8 mouse cellular contexts compared by ENCODE assay signal in genomic region chr4:127024240-127024639, GRCm38 (mm10). TPM values are rescaled to one million over a fixed set of nuclear protein-coding genes. Genes with fewer than 3 reads are reported as not detected.
DNase-seq lines count a peak whose midpoint lies in the region; ATAC-seq and TF ChIP-seq lines count a peak whose summit lies in the region.
"Had no signal": no experiment of that assay in that cellular context is flagged by ENCODE, and none has a peak within 500 bp of the region (broad histone marks: within the 10 kb centered on the region; RNA-seq: fewer than 3 reads in every experiment).

No protein-coding gene starts in this region.

- no peak for TF ChIP-seq CTCF in liver, embryonic 14.5 days (IDR thresholded peaks at IDR 0.05; ENCODE audit: low read depth)

- 77% methylated on average over 1 of the region's 1 CpGs for WGBS in neural tube, embryonic 11.5 days
- 68% methylated on average over 1 of the region's 1 CpGs for WGBS in forebrain, embryonic 15.5 days
- 61% methylated on average over 1 of the region's 1 CpGs for WGBS in liver, embryonic 14.5 days (ENCODE audit: insufficient replicate concordance)

- H3K9me3 ChIP-seq in neural tube, embryonic 11.5 days (ENCODE audit: control insufficient read depth, low read length), result no peaks in the 10 kb centered on the region
- H3K9me3 ChIP-seq in forebrain, embryonic 15.5 days, result no peaks in the 10 kb centered on the region
- H3K9me3 ChIP-seq in liver, embryonic 14.5 days (ENCODE audit: control insufficient read depth, low read length), result no peaks in the 10 kb centered on the region

- H3K4me3 ChIP-seq in neural tube, embryonic 11.5 days (ENCODE audit: low read depth, low read length), result peak overlapping the region; percentile 100
- peak overlapping the region; percentile 86 for H3K4me3 ChIP-seq in forebrain, embryonic 15.5 days
- H3K4me3 ChIP-seq in liver, embryonic 14.5 days (ENCODE audit: insufficient read depth in 1 of 2, low read depth in 2 of 2, low read length in 2 of 2), result peak overlapping the region; percentile 83 to 94

- H3K27me3 ChIP-seq in neural tube, embryonic 11.5 days (ENCODE audit: control insufficient read depth, insufficient read depth, low read length), result no peaks in the 10 kb centered on the region
- H3K27me3 ChIP-seq in forebrain, embryonic 15.5 days, result no peaks in the 10 kb centered on the region
- no peaks in the 10 kb centered on the region for H3K27me3 ChIP-seq in liver, embryonic 14.5 days (ENCODE audit: control insufficient read depth, insufficient read depth, low read length)

- no peak for DNase-seq in neural tube, embryonic 11.5 days (ENCODE audit: low spot score)
- DNase-seq in neural tube, embryonic 10.5 days (ENCODE audit: extremely low spot score, low spot score), result no peak
- DNase-seq in liver, embryonic 14.5 days (ENCODE audit: low read depth in 3 of 3, low spot score in 3 of 3), result no peak
- DNase-seq in layer of hippocampus, adult 8-10 months (ENCODE audit: low spot score in 2 of 2), result no peak
- no peak for DNase-seq in adrenal gland, postnatal 36 days
- DNase-seq: adrenal gland, postnatal 25 days had no signal

- no peak for ATAC-seq in neural tube, embryonic 11.5 days (ENCODE audit: insufficient read depth, low FRiP score, low TSS enrichment)
- no peak for ATAC-seq in forebrain, embryonic 15.5 days (replicated peaks)
- no peak for ATAC-seq in liver, embryonic 14.5 days (ENCODE audit: insufficient read depth)
- no peak for ATAC-seq in CD4-positive, CD25-positive, alpha-beta regulatory T cell, adult 4 months

- H3K4me2 ChIP-seq in neural tube, embryonic 11.5 days (ENCODE audit: low read depth), result peak overlapping the region; percentile 84
- peak overlapping the region; percentile 98 for H3K4me2 ChIP-seq in forebrain, embryonic 15.5 days (replicated peaks)
- peak overlapping the region; percentile 98 for H3K4me2 ChIP-seq in liver, embryonic 14.5 days (ENCODE audit: low read depth)

- TF ChIP-seq EP300 in liver, embryonic 14.5 days (IDR thresholded peaks at IDR 0.05; ENCODE audit: low read depth), result no peak

- no peak overlapping the region for H3K27ac ChIP-seq in neural tube, embryonic 11.5 days (ENCODE audit: low read depth, low read length)
- no peak overlapping the region for H3K27ac ChIP-seq in forebrain, embryonic 15.5 days (replicated peaks)
- H3K27ac ChIP-seq in liver, embryonic 14.5 days, result no peak overlapping the region

- peaks cover 15% of the 10 kb centered on the region for H3K36me3 ChIP-seq in neural tube, embryonic 11.5 days (ENCODE audit: control insufficient read depth, insufficient read depth, low read length)
- peaks cover 47% of the 10 kb centered on the region for H3K36me3 ChIP-seq in forebrain, embryonic 15.5 days
- H3K36me3 ChIP-seq in liver, embryonic 14.5 days (replicated peaks; ENCODE audit: control insufficient read depth, insufficient read depth, low read depth), result peaks cover 66% of the 10 kb centered on the region

- H3K4me1 ChIP-seq in neural tube, embryonic 11.5 days (ENCODE audit: control insufficient read depth, insufficient read depth, low read length), result peaks cover 13% of the 10 kb centered on the region
- peaks cover 54% of the 10 kb centered on the region for H3K4me1 ChIP-seq in forebrain, embryonic 15.5 days
- peaks cover 11 to 23% of the 10 kb centered on the region in 2 experiments for H3K4me1 ChIP-seq in liver, embryonic 14.5 days (replicated peaks; ENCODE audit: control insufficient read depth in 2 of 2, insufficient read depth in 2 of 2, low read length in 1 of 2)

- H3K9ac ChIP-seq in neural tube, embryonic 11.5 days (ENCODE audit: low read length), result no peak overlapping the region
- H3K9ac ChIP-seq in forebrain, embryonic 15.5 days (replicated peaks), result peak overlapping the region; percentile 98
- peak overlapping the region; percentile 97 for H3K9ac ChIP-seq in liver, embryonic 14.5 days (replicated peaks)

RNA-seq across cellular contexts. Expression of gene Sfpq, which starts 3.1 kb away (rescaled TPM):
- polyA plus RNA-seq in neural tube, embryonic 11.5 days (2014; fragmentation: Nextera tagmentation; extraction: Ambion mirVana), result 155 and 163 TPM in 2 replicates
- 98.9 and 102 TPM in 2 replicates for polyA plus RNA-seq in forebrain, embryonic 15.5 days (2015; fragmentation: Nextera tagmentation; extraction: Ambion mirVana)
- polyA plus RNA-seq in liver, embryonic 14.5 days (2012; rRNA removed), result 36.8 and 89.3 TPM in 2 replicates
- polyA plus RNA-seq in liver, embryonic 14.5 days (2014; fragmentation: Nextera tagmentation; extraction: Ambion mirVana), result 34.6 and 35.5 TPM in 2 replicates
- 10 to 100 TPM; 44.0 to 61.2 TPM for polyA plus RNA-seq in CD4-positive, CD25-positive, alpha-beta regulatory T cell, adult 4 months (2017; shearing (Covaris generic))
- 100 to 1,000 TPM; 208 to 316 (median 265) TPM for total RNA-seq in layer of hippocampus, adult 8-10 months (2022)
- 100 to 1,000 TPM; 145 to 225 TPM for total RNA-seq in adrenal gland, postnatal 36 days (2021)

RNA-seq across cellular contexts. Expression of gene Zmym1, which starts 36.7 kb away (rescaled TPM):
- polyA plus RNA-seq in neural tube, embryonic 11.5 days (2014; fragmentation: Nextera tagmentation; extraction: Ambion mirVana), result 33.5 and 37.9 TPM in 2 replicates
- polyA plus RNA-seq in forebrain, embryonic 15.5 days (2015; fragmentation: Nextera tagmentation; extraction: Ambion mirVana), result 28.3 and 31.3 TPM in 2 replicates
- polyA plus RNA-seq in liver, embryonic 14.5 days (2012; rRNA removed), result 2.0 and 4.0 TPM in 2 replicates
- 9.8 and 10.2 TPM in 2 replicates for polyA plus RNA-seq in liver, embryonic 14.5 days (2014; fragmentation: Nextera tagmentation; extraction: Ambion mirVana)
- polyA plus RNA-seq in CD4-positive, CD25-positive, alpha-beta regulatory T cell, adult 4 months (2017; shearing (Covaris generic)), result 10 to 100 TPM; 22.1 to 25.8 TPM
- total RNA-seq in layer of hippocampus, adult 8-10 months (2022), result 10 to 100 TPM; 10.6 to 20.5 (median 14.6) TPM
- 1 to 10 TPM; 7.7 to 7.8 TPM for total RNA-seq in adrenal gland, postnatal 36 days (2021)

RNA-seq across cellular contexts. Expression of gene Zmym6, which starts 52.9 kb away (rescaled TPM):
- 28.3 and 30.0 TPM in 2 replicates for polyA plus RNA-seq in neural tube, embryonic 11.5 days (2014; fragmentation: Nextera tagmentation; extraction: Ambion mirVana)
- 32.6 and 35.0 TPM in 2 replicates for polyA plus RNA-seq in forebrain, embryonic 15.5 days (2015; fragmentation: Nextera tagmentation; extraction: Ambion mirVana)
- 3.1 and 3.7 TPM in 2 replicates for polyA plus RNA-seq in liver, embryonic 14.5 days (2012; rRNA removed)
- polyA plus RNA-seq in liver, embryonic 14.5 days (2014; fragmentation: Nextera tagmentation; extraction: Ambion mirVana), result 1.9 TPM in 2 replicates
- polyA plus RNA-seq in CD4-positive, CD25-positive, alpha-beta regulatory T cell, adult 4 months (2017; shearing (Covaris generic)), result 10 to 100 TPM; 19.2 to 27.9 TPM
- total RNA-seq in layer of hippocampus, adult 8-10 months (2022), result 10 to 100 TPM; 36.7 to 50.5 (median 39.0) TPM
- total RNA-seq in adrenal gland, postnatal 36 days (2021), result 10 to 100 TPM; 12.0 to 15.3 TPM

RNA-seq across cellular contexts. Expression of gene Zmym4, which starts 56.3 kb away (rescaled TPM):
- polyA plus RNA-seq in neural tube, embryonic 11.5 days (2014; fragmentation: Nextera tagmentation; extraction: Ambion mirVana), result 24.2 and 30.4 TPM in 2 replicates
- 26.3 and 31.3 TPM in 2 replicates for polyA plus RNA-seq in forebrain, embryonic 15.5 days (2015; fragmentation: Nextera tagmentation; extraction: Ambion mirVana)
- polyA plus RNA-seq in liver, embryonic 14.5 days (2012; rRNA removed), result 2.3 and 2.8 TPM in 2 replicates
- polyA plus RNA-seq in liver, embryonic 14.5 days (2014; fragmentation: Nextera tagmentation; extraction: Ambion mirVana), result 2.6 and 3.2 TPM in 2 replicates
- polyA plus RNA-seq in CD4-positive, CD25-positive, alpha-beta regulatory T cell, adult 4 months (2017; shearing (Covaris generic)), result 10 to 100 TPM; 16.3 to 19.7 TPM
- total RNA-seq in layer of hippocampus, adult 8-10 months (2022), result 10 to 100 TPM; 52.0 to 64.4 (median 55.9) TPM
- 10 to 100 TPM; 42.9 to 46.7 TPM for total RNA-seq in adrenal gland, postnatal 36 days (2021)
